Mouse (Mus musculus) NIH3T3 (cell line): Measurements from ENCODE around the gene Grk5.
A peak's percentile ranks its signal among the peaks of the same experiment; 100 is the strongest.
"Not testable (repeated sequence)": the region's sequence is repeated elsewhere in the genome, so short reads cannot be mapped to it uniquely, and the experiment has no call there.

Experiments used
- DNase-seq: peaks from one replicate; pipeline ENCODE4 v3.0.0-alpha.2; 2012; ENCODE audit warnings: low read depth

The Grk5 gene

DNA sequence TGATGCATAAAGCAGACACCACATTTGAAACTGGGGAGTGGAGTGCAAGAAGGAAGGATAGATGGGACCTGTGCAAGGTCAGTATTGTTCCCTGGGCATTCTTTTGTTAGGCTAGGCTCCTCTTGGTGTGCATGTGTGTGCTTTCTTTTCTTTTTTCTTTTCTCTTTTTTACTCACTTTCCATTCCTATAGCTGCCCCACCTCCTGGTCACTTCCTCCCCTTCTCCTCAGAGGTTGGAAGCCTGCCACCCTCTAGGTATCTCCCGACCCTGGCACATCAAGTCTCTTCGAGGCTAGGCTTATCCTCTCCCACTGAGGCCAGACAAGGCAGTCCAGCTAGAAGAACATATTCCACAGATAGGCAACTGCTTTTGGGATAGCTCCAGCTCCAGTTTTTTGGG is 22.1 kb downstream of the Grk5 start:
- no peak for DNase-seq

DNA sequence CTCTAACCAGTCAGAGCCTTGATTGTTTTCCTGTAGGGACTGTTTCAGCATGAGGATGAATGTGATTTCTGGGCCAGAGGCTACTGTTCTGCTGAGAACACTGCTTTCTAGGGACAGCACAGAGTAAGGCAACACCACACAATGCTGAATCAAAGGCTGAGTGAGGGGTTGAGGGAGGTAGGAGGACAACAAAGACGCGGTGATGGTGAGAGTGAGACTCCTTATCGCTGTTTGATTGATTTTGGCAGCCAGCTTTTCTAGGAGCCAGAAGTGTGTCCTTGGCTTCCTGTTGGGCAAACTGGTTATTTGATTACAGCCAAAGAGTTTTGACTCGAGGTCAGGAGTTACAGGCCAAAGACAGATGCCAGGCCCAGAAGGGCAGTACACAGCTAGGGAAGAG is 25.7 kb downstream of the Grk5 start:
- no peak for DNase-seq

DNA sequence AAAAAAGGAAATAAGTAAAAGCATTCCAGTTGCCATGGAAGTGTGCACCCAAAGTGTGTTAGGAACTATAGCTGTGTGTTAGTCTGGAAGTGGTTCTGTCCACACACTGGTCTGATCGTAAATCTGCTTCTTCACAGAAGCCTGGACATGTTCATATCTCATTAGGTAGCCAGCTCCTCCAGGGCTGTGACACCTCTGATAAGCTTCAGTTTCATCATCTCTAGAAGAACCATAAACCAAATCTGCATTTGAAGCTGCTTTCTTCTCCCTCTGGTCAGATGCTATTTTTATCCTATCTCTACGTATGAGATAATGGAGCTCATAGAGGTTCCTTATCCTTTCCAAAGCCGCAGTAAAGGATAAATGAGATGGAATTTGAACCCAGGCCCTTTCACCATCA is 26.3 kb downstream of the Grk5 start:
- no peak for DNase-seq

DNA sequence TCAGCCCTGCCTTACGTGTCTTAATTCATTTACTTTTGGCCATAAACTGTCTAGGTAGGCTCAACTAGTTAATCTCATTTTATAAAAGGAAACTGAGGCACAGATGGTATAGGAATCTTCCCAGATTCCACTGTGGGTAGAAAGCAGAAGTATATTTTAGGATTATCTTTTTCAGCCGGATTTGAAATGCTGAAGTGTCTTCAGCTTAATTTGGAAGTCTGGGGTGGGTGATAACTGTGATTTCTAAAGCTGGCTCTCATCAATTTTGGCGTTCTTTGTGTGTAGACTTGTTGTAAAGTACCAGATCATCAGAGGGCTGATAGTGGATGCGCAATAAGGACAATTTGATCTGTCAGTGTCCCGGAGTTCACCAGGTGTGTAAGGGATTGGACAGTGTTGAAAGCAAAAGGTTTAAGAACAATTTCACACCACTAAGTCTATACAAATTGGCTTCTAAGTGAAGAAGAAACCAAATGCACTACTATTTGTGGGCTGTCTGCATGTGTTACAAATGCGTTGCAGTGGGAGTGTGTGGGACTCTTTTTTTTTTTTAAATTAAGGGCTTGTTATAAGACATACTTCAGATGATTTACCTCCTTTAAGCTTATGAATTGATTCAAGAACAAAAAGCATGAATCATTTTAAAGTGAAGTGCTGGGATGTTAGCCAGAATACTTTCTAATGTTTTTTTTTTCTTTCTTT is 27.5 kb downstream of the Grk5 start:
- no peak for DNase-seq

DNA sequence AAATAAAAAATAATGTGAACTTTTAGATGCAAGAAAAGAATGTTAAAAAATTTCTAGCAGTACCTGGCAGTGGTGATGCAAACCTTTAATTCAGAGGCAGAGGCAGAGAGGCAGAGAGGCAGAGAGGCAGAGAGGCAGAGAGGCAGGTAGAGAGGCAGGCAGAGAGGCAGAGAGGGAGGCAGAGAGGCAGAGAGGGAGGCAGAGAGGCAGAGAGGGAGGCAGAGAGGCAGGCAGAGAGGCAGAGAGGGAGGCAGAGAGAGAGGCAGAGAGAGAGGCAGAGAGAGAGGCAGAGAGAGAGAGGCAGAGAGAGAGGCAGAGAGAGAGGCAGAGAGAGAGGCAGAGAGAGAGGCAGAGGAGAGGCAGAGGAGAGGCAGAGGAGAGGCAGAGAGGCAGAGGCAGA is 35.0 kb downstream of the Grk5 start:
- DNase-seq, result not testable (repeated sequence)

DNA sequence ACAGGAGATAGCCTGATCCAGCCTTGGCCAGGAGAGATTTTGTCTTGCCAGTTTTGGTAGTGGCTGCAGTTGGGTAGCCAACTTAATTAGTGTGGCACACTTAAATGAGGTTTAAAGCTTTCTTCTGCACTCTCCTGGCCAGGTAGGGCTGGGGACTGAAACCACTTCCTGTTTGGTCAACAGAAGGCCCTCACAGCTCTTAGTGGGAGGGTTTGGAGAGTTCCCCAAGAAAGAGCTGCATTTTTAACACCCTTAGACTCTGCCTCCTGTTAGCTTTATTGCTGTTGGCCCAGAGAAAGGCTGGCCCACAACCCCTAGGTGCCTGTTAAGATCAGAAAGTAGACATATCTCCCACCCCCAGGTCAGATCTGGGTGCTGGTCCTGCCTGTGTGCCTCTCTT is 45.5 kb downstream of the Grk5 start:
- no peak for DNase-seq

DNA sequence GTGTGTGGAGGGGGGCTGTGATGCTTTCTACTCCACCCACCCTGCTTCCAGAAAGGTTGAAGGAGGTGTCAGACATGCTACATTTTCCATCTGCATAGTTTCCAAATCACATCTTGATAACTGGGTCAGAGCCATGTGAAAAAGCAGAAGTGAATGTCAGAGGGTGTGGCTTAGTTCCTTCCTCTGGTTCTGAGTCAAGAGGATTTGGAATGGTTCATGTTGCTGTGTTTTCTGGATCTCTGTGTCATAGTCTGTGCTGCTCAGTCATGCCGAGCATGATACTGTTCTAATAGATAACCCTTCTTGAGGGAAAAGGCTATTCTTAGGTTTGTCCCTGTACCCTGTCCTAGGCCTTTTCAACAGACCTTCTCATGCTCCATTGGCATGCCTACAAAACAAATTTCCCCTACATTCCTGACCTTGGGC is 50.4 kb downstream of the Grk5 start:
- DNase-seq, result peak; percentile 47

DNA sequence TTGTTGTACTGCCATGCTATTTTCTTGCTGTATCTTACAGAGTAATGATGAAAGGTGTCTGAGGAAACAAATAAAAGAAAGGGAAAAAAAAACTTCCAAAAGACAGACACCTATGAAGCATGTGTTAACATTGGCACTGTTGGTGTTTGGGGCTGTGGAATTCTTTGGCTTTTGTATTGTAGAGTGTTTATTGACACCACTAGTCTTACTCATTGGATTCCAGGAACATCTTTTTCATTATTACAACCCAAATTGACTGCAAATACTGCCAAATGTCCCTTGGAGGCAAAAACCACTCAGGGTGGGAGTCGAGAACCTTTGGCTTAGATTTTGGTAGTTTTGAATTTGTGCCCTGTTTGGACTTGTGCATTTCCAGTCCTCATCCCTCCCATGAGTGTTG is 51.3 kb downstream of the Grk5 start:
- no peak for DNase-seq

DNA sequence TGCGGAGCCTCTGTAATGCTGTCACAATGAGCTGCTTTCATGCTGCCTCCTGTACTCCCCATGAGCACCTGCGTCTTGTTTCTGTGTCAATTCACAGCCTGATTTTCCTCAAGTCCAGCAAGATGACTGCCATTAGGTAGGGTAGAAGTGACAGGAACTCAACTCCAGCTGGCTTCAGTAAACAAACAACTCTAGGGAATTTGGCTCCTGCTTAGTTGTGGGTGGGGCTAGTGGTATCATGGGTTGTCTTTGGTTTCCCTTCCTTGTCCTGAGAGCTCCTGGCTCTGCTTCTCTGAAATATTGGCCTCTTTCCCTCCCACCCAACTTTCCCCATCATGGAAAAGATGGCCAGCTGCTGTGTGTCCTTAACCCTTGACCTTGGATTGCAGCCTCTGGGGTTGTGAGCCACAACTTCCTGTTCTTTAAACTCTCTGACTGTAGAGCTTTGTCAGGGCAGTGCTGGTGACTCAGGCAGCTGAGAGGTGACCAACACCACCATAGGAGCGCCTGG is 56.3 kb downstream of the Grk5 start:
- peak; percentile 56 for DNase-seq

DNA sequence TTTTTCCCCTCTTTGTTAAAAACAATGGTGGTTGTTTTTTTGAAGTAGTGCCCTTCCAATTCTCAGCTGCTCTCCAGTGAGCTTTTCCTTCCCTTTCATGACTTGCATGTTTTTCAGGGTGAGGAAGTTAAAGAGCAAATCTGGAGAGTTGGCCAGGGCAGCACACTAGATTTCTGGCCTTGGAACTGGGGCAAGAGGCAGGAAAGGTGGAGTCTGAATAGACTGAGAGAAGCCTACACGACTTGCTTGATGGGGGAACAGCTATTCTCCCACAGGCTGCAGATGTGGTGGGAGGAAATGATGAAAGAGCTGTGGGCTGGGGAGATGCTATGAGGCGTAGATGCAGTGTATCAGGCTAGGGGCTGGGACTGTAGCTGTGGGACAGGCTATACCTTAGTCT is 57.1 kb downstream of the Grk5 start:
- peak; percentile 14 for DNase-seq

DNA sequence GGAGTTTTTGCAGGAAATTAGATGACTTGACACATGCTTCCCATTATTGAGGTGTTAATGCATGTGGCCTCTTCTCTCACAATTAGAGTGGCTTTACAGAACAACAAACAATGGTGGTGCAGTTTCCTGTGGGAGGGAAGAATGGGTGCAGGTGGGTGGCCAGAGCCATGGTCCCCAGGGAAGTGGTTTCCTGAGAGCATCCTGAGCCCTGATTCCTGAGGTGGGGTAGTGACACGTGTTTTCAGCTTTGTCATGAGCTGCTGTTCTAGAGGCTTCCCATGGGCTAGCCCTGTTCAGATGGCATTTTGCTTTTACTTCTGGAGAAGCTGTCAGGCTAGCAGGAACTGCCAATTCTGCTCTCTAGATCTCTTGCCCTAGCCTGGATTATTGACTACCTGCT is 59.4 kb downstream of the Grk5 start:
- DNase-seq, result no peak

DNA sequence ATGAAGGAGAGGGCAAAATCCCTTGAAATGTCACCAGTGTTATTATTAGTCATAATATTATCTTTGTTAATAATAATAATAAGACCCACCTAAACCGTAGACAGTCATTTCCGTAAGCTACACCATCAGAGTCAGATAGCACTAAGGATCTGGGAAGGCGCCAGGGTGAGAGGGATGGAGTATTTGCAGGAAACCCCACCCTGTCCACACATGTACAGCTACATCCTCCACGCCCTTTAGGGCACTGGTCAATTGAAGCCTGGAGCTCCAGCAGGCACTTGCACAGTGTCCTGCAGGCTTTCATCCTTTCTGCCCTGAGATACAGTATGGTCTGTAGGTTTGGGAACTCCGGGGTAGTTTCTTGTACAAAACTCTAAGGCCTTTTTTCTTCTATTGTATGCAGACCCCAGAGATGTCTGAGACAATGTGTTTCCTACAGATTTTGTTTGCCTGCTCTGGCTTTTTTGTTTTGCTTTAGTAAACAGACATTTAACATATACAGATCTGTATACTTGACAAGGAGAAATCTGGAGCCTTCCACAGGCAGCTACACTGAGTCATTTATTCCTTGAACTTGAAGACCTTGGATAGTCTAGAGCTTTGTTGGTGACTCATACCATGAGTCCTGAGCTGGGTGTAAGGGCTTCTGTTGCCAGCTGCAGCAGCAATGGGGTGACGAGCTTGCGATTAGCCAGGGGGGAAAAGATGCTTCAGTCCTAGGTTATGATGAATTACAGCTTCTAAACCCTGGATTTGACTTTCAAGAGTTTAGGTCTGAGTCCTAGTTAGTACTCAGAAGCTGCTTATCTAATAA is 60.7 kb downstream of the Grk5 start:
- DNase-seq, result peak; percentile 75

DNA sequence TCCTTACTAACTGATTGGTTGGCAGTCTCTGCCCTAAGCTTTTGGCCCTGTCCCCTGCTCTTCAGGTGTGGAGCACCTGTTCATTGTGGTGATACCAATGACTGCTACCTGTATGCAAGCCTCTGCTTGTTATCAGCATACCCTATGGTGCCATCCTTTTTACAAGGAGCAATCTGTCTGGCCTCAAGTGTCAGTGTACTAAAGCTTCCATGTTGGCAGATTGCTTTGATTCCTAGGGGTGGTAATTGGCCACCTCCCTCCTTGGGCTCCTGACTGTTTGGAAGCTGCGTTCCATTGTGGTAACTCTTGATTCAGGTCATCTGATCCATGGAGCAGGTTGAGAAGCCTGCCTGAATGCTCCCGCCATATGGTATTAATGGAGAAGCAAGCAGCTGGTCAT is 65.6 kb downstream of the Grk5 start:
- no peak for DNase-seq

DNA sequence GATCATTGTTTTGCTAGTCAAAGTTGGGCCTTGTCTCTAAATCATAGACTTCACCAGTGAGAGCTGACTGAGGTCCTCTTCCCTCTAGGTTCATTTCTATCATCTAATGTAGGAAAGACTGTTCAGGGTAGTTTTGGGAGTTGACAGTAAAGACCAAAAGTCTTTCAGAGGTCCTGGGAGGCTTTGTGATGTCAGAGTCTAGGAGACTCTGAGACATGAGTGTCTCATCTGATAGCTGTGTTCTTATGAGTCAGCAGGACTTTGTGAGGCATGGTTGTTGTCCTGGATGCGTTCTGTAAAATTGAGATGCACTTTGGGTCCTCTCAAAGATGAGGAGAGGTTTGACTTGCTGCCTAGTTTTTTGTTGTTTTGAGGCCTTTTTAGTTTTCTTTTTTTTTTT is 66.2 kb downstream of the Grk5 start:
- DNase-seq, result no peak

DNA sequence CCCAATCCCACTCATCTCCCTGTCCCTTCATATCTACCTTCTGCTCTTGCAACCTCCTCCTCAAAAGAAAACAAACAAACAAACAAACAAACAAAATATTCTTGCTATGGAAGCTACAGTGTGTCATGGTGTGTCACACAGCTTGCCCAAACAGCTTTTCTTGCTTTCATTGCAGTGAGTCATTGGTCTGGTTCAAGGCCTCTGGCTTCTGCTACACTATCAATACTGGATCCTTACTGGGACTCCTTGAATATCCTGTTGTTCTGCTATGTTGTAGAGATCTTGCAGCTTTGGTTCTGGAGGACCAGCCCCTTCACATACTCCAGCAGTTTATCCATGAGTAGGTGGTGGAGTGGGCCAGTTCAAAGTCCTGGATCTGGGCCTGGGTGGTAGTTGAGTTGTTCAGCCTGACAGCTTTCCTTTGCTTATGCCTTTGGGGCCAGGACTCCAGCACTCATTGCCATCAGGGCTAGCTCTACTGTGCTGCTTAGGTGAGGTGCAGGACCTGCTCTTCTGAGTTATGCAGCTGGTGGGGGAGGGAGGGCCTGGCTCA is 66.7 kb downstream of the Grk5 start:
- DNase-seq, result no peak

DNA sequence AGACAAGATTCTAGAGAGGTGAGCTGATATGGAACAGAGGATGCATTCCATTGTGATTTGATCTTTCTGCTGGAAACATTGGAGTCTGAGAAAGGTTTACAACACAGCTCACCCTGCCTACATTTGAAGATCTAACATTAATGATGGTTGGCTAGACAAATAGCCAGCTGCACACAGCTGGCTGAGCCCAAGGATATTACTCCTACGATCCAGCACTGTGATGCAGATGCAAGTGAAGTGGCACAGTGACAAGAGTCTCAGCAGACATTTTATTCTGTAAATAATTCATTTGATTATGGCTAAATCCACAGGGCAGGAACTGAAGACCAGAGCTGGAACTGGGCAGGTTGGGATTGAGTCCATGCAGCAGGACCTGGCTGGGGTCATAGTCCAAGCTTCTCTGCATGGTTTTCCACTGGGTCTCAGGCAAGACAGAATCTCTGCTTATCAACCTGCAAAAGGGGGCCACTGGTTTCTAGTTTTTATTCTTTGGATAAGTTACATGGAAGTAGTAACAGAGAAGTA is 70.2 kb downstream of the Grk5 start:
- no peak for DNase-seq

DNA sequence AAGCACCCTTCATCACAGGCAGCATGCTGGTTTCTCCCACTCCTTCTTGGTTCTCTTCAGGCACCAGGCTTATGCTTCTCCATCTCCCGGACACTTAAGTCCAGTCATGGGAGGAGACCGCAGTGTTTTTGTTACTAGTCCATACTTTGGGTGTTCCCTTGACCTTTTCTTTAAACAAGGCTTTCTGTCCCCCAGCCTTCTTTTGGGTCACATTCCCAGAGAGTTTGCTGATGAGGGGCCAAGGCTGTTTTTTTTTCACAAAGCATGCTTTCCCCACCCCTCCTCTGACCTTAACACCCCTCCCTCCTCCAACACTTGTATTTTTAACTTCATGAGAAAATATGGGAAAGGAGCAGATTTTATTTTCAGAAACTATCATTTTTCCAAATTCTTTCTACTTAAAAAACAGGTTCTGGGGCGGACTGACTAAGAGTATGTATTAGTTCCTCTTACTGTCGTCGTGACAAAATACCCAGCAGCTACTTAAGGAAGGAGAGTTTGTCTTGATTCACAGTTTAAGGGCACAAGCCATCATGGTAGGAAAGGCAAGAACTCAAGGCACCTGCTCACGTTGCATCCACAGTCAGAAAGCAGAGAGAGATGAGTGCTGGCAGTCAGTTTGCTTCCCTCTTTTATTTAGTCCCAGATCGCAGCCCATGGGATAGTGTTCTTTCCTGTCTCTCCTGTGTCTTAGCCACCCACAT is 73.0 kb downstream of the Grk5 start:
- no peak for DNase-seq

DNA sequence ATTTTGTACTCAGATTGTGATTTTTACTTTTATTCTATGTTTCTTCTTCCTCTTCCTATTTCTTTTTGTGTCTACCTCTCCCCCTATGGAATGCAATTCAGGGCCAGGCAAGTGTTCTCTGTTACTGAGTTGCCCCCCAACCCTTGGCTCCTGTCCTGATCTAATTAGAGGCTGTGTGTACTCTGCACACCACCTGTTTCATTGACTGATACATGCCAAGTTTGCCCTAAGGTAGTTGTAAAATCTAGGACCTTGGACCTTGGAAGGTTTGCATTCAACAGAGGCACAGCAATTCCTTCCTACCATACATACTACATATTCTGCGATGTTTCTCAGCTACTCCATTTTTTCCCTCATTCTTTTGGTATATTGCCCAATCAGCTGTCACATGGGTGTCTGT is 78.4 kb downstream of the Grk5 start:
- no peak for DNase-seq

DNA sequence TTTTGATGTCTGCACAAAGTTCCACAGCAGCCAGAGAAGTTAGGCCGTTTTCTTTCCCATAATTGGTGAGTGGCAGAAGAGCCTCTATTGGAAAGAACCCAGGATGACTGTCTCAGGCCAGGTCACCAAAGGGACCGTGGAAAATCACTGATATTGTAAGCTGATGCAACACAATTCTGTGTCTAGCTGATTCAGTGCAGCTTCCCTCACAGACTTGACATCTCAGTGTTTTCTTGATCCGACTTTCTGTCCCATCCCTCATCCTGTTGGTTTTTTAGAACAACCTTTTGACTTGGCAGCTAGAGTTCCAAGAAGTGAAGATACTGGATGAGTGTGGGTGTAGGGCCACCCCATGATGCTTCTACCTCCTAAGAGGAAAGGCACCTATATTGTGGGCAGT is 80.9 kb downstream of the Grk5 start:
- DNase-seq, result no peak

DNA sequence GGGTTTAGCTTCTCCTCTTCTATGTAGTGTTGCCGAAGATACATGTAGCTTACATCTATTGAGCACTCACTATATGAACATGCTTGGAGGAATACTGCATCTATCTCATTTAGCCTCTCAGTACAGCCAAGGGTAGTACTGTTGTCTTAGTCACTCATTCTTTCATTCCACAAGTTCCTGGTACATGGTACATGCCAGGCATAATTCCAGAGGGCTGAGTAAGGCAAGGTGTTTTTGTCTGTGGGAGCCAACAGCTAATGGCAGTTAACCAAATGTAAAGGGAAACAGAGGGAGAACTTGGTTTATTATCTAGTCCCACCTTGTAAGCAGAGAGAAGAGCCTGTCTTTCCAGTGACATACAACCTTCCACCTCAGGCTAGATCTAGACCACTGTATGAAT is 82.0 kb downstream of the Grk5 start:
- DNase-seq, result no peak

DNA sequence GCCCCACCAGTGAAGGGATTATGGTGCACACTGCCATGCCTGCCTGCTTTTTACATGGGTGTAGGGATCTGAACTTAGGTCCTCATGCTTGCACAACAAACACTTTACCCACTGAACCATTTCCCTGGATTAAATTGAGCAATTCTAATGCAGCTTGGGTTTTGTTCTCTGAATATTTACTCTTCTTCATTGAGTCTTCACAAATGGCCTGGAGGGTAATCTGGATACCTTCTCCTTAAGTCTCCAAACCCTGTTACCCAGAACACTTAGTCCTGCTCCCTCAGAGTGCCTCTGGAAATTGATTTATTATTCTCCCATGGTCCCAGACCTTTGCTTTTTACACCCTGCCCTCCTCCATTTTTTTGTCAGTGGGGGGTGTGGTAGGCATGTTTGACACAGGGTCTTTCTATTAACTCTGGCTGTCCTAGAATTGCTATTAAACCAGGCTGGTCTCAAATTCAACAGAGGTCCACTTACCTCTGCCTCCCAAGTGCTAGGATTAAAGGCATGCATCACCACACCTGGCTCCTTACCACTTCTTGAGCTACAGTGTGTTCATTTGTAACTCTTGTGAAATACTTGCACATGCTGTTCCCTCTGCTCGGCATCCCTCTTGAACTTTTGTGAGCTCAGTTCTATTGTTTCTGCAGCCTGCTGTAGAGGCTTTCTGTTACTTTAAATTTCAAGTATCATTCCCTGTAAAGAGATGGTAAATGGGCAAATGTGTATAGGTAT is 82.9 kb downstream of the Grk5 start:
- DNase-seq, result no peak

DNA sequence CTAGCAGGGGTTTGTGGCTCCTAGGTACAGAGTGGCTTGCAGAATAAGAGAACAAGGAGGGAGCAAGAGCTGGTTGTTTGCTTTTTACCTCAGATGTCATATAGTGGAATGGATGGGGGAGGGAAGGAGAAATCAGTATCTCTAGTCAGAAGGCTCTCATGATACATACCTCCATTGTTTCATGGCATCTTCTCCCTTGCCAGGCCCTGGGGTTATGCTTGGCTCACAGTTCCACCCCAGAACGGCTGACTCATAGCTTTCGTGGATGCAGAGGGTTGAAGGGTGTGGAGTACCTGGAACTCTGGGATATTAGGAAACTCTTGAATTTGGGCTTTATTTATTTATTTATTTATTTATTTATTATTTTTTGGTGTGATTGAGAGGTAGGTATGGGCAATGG is 84.0 kb downstream of the Grk5 start:
- DNase-seq, result no peak
